Mouse (Mus musculus) C2C12 (cell line): ENCODE measurements around the gene Acy3. TPM values are rescaled to one million over a fixed set of nuclear protein-coding genes. Genes with fewer than 3 reads are reported as not detected.
"Not testable (repeated sequence)": the region's sequence is repeated elsewhere in the genome, so short reads cannot be mapped to it uniquely, and the experiment has no call there.

ENCODE experiments used
- H3K27me3 ChIP-seq: one replicate; pipeline ENCODE4 v1.6.1; 2011; ENCODE audit not compliant: control insufficient read depth, insufficient read depth, insufficient read length
- H3K36me3 ChIP-seq: one replicate; pipeline ENCODE4 v1.6.1; 2011; ENCODE audit not compliant: control insufficient read depth, insufficient read depth
- H3K4me3 ChIP-seq: one replicate; pipeline ENCODE4 v1.5.1; 2011; ENCODE audit warnings: mild to moderate bottlenecking, control low read depth; ENCODE audit not compliant: poor library complexity, insufficient read depth, severe bottlenecking
- H3K79me2 ChIP-seq: one replicate; pipeline ENCODE4 v1.6.1; 2011; ENCODE audit not compliant: control insufficient read depth, insufficient read depth
- H3K79me3 ChIP-seq: one replicate; pipeline ENCODE4 v1.6.1; 2011; ENCODE audit warnings: low read depth, control low read depth
- H3ac ChIP-seq: one replicate; pipeline ENCODE3; 2011; ENCODE audit warnings: low read depth; ENCODE audit not compliant: control insufficient read depth, insufficient read length
- CEBPB ChIP-seq: IDR thresholded peaks from one replicate; pipeline ENCODE4 v1.6.1; 2011; ENCODE audit warnings: low read depth, mild to moderate bottlenecking, control low read depth, moderate library complexity
- CTCF ChIP-seq: IDR thresholded peaks from one replicate; pipeline ENCODE4 v1.5.1; 2011; ENCODE audit not compliant: control insufficient read depth, insufficient read depth, insufficient read length
- FOSL1 ChIP-seq: IDR thresholded peaks from one replicate; pipeline ENCODE4 v1.8.0; 2011; ENCODE audit warnings: mild to moderate bottlenecking, low read length; ENCODE audit not compliant: poor library complexity, insufficient read depth, severe bottlenecking
- MAX ChIP-seq: IDR thresholded peaks from one replicate; pipeline ENCODE4 v1.6.1; 2011; ENCODE audit warnings: mild to moderate bottlenecking, control low read depth
- MYOD1 ChIP-seq: IDR thresholded peaks from one replicate; pipeline ENCODE4 v1.6.1; 2011; ENCODE audit warnings: low read depth; ENCODE audit not compliant: control insufficient read depth, insufficient read length
- MYOG ChIP-seq: IDR thresholded peaks from one replicate; pipeline ENCODE4 v1.6.1; 2011; ENCODE audit not compliant: control insufficient read depth, insufficient read length; ENCODE audit errors: extremely low read depth
- USF1 ChIP-seq: IDR thresholded peaks from one replicate; pipeline ENCODE4 v1.6.1; 2011; ENCODE audit warnings: low read depth, mild to moderate bottlenecking, control low read depth, moderate library complexity
- polyA plus RNA-seq: library from polyadenylated mRNA; unstranded; fragments of >200 nt; fragmentation: generic; extraction: Trizol; gene quantifications from one replicate; pipeline ENCODE4 v1.2.1, GENCODE M21; 2012; ENCODE audit warnings: missing spikeins

The Acy3 gene
- polyA plus RNA-seq, 1 experiment = 3.5 TPM

GRCm38 (mm10) chr19:3966330-3967075 lies 19.9 kb upstream of the Acy3 start:
- TF ChIP-seq MYOG = no peak
- TF ChIP-seq MAX = no peak
- TF ChIP-seq CTCF = no peak
- no peak for TF ChIP-seq USF1
- no peak for TF ChIP-seq FOSL1
- no peak for TF ChIP-seq CEBPB
- no peak for TF ChIP-seq MYOD1
- H3K4me3 ChIP-seq = no peak overlapping the region
- H3K79me2 ChIP-seq = no peaks in the 10 kb centered on the region
- H3K79me3 ChIP-seq = no peaks in the 10 kb centered on the region
- no peaks in the 10 kb centered on the region for H3K36me3 ChIP-seq
- no peak overlapping the region for H3ac ChIP-seq
- peaks cover 6% of the 10 kb centered on the region for H3K27me3 ChIP-seq

GRCm38 (mm10) chr19:3967258-3967657 lies 19.1 kb upstream of the Acy3 start:
- H3K79me3 ChIP-seq = no peaks in the 10 kb centered on the region
- H3K79me2 ChIP-seq = no peaks in the 10 kb centered on the region
- no peak overlapping the region for H3K4me3 ChIP-seq
- peaks cover 6% of the 10 kb centered on the region for H3K27me3 ChIP-seq
- TF ChIP-seq CEBPB (no peak), CTCF (no peak), MYOD1 (no peak), FOSL1 (no peak), MAX (no peak), USF1 (no peak), MYOG (no peak)
- H3ac ChIP-seq = no peak overlapping the region
- no peaks in the 10 kb centered on the region for H3K36me3 ChIP-seq

- Histone ChIP-seq H3K27me3 (peaks cover 15% of the 10 kb centered on the region), H3K79me2 (no peaks in the 10 kb centered on the region), H3ac (no peak within 1 kb of the TSS), H3K4me3 (no peak within 1 kb of the TSS), H3K36me3 (no peaks in the 10 kb centered on the region), H3K79me3 (no peaks in the 10 kb centered on the region)
- TF ChIP-seq FOSL1 (no peak), USF1 (no peak), MAX (no peak), MYOG (no peak), CEBPB (no peak), CTCF (no peak), MYOD1 (no peak)
Observed at GRCm38 (mm10) chr19:3972229-3972628, 14.1 kb upstream of the Acy3 start, which contains the start of gene Aldh3b2. Gene Aldh3b2, plus strand, starts transcription at chr19:3972328.

GRCm38 (mm10) chr19:3974608-3975007 lies 11.8 kb upstream of the Acy3 start:
- H3K79me3 ChIP-seq, H3ac ChIP-seq, H3K36me3 ChIP-seq, H3K79me2 ChIP-seq, H3K4me3 ChIP-seq: not testable (repeated sequence)
- peaks cover 14% of the 10 kb centered on the region for H3K27me3 ChIP-seq

GRCm38 (mm10) chr19:3975866-3976265 lies 10.5 kb upstream of the Acy3 start:
- Histone ChIP-seq H3K4me3 (no peak overlapping the region), H3K27me3 (peaks cover 12% of the 10 kb centered on the region), H3K79me3 (no peaks in the 10 kb centered on the region), H3K36me3 (no peaks in the 10 kb centered on the region), H3ac (no peak overlapping the region), H3K79me2 (no peaks in the 10 kb centered on the region)
- TF ChIP-seq MAX = no peak
- no peak for TF ChIP-seq MYOG
- TF ChIP-seq CTCF = no peak
- TF ChIP-seq USF1 = no peak
- TF ChIP-seq CEBPB = no peak
- TF ChIP-seq FOSL1 = no peak
- no peak for TF ChIP-seq MYOD1

DNA sequence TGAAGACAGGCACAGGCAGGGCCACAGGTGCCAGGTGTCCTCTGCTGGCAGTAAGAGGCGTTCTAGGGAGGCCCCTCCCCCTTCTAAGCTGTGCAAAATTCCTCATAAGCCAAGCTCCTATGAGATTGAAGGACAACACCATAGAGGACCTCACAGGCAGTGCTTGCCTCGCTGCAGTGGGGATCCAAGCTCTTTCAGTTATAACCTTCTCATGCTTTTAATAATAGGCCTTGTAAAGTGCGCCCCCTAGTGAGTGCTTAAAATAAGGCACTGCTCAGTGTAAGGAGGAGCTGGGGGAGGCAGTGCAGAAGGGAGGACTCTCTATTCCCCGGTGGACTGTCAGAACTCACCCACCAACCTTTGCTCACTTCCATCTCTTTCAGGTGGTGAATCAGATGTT lies 6.1 kb upstream of the Acy3 start:
- Histone ChIP-seq H3K4me3 (no peak overlapping the region), H3K79me3 (no peaks in the 10 kb centered on the region), H3K36me3 (no peaks in the 10 kb centered on the region), H3ac (no peak overlapping the region), H3K27me3 (peaks cover 1% of the 10 kb centered on the region), H3K79me2 (no peaks in the 10 kb centered on the region)
- TF ChIP-seq CTCF = peak; percentile 32
- no peak for TF ChIP-seq USF1
